Mouse (Mus musculus): ENCODE measurements around the gene Pnpla7.

GRCm38 (mm10) chr2:25088636-25089035, 112.8 kb downstream of the Pnpla7 start:
- TF ChIP-seq GATA1 (IDR thresholded peaks at IDR 0.05; ENCODE audit: borderline replicate concordance, low read length) (no peak), CTCF (IDR thresholded peaks at IDR 0.05; ENCODE audit: low read depth, low read length) (no peak), GATA2 (IDR thresholded peaks at IDR 0.05; ENCODE audit: borderline replicate concordance, low read depth, low read length) (no peak), TAL1 (conservative IDR thresholded peaks at IDR 0.05; ENCODE audit: low read depth, low read length) (no peak), POLR2AphosphoS5 (IDR thresholded peaks at IDR 0.05; ENCODE audit: insufficient replicate concordance, low read depth, low read length) (no peak)

Measured in G1E (cell line).